Mouse (Mus musculus): ENCODE measurements at regions not wholly inside any gene's neighbourhood (a gene's known extent, or its start where the extent isn't known, plus 50 kb on each side); places are given as distances from the start of the nearest gene placed in this dataset.
A peak's percentile ranks its signal among the peaks of the same experiment; 100 is the strongest.

DNA sequence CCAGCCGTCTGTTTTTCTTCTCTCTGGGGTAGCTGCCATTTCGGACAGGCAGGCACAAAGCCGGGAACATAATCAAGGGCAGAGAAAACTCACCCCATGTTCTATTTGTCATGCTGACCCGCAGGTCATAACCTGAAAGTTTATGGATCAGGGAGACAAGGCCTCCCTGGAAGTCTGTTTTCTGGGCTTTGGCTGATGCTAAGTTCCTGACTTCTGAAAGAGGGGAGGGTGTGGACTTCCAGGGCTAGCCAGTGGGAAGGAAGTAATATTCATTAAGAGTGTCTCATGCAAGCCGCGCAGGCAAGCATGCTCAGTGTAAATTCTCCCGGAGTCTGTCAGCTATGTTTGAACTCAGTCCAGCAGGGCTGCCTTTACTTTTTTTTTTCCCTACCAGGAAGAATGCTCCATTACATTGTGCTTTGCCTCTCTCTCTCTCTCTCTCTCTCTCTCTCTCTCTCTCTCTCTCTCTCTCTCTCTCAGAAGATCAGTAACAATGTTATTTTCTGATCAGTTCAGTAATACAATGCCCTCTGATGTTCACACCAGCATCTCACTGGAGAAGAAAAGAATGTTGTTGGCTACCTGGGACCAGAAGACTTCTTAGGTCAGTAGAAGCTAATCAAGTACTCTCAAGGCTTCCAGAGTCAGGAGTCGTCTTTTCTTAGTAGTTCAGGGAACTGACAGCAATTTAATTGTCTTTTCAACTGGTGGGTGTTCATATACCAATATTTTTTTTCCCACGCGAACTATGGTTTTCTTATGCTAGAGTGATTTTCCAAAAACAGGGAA, 165.5 kb upstream of the Ubash3b start:
- TF ChIP-seq CTCF (IDR thresholded peaks at IDR 0.05; ENCODE audit: insufficient read depth, low read length) = no peak
- TF ChIP-seq POLR2A (IDR thresholded peaks at IDR 0.05; ENCODE audit: borderline replicate concordance, extremely low read depth, low read depth, low read length) = no peak
- WGBS = 23% methylated on average over 10 of the region's 10 CpGs
- DNase-seq = peak; percentile 21
- Histone ChIP-seq H3K4me1 (ENCODE audit: control insufficient read depth, insufficient read depth, low read length) (peaks cover 2% of the 10 kb centered on the region; the same call in 1 of the 2 replicates), H3K4me3 (replicated peaks; ENCODE audit: extremely low read depth, low read depth, low read length) (no peak overlapping the region)

DNA sequence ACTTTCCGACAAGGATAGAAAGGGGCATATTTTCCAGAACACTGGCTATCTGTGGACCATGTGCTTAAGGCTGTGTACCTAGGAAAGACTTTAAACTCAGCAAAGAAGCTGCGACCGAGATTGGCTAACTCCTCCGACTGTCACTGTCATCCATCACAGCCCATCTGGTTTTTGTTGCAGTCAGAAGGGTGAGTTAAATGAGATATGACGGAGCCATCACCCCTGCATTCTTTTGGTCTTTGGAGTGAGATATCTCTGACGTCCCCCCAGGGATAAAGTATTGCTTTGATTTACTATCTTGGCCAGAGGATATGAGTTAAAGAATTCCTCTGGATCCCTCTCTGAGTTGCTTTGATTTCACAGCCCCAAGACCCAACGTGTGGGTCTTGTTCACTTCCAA, 160.0 kb upstream of the Ubash3b start:
- no peak for DNase-seq
- TF ChIP-seq CTCF (IDR thresholded peaks at IDR 0.05; ENCODE audit: insufficient read depth, low read length) (no peak), POLR2A (IDR thresholded peaks at IDR 0.05; ENCODE audit: borderline replicate concordance, extremely low read depth, low read depth, low read length) (no peak)

DNA sequence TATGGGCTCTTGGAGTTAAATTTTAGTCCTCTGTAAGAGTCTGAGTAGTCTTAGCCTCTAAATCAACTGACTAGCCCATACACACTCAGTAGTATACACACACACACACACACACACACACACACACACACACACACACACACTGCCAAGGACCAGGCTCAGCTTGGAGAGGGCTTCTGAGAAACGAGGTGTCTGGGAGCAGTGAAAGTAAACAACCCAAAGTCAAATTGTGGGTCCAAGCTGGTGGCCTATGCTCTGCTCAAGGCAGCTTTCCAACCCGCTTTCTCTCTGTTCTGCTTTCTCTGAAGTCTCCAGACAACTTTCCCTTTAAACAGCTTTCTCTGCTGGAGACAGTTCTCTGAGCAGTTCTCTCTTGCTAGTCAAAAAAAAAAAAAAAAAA, 157.6 kb upstream of the Ubash3b start:
- 39% methylated on average over 2 of the region's 2 CpGs for WGBS
- Histone ChIP-seq H3K4me3 (replicated peaks; ENCODE audit: extremely low read depth, low read depth, low read length) (no peak overlapping the region), H3K4me1 (ENCODE audit: control insufficient read depth, insufficient read depth, low read length) (no peaks in the 10 kb centered on the region)
- no peak for DNase-seq
- TF ChIP-seq POLR2A (IDR thresholded peaks at IDR 0.05; ENCODE audit: borderline replicate concordance, extremely low read depth, low read depth, low read length) (no peak), CTCF (IDR thresholded peaks at IDR 0.05; ENCODE audit: insufficient read depth, low read length) (no peak)

More for the DNA sequence above, 160.0 kb upstream of the Ubash3b start:
- H3K4me1 ChIP-seq (ENCODE audit: control insufficient read depth, insufficient read depth, low read length) = peaks cover 2% of the 10 kb centered on the region; the same call in 1 of the 2 replicates
- no peak overlapping the region for H3K4me3 ChIP-seq (replicated peaks; ENCODE audit: extremely low read depth, low read depth, low read length)
- 70% methylated on average over 7 of the region's 7 CpGs for WGBS

DNA sequence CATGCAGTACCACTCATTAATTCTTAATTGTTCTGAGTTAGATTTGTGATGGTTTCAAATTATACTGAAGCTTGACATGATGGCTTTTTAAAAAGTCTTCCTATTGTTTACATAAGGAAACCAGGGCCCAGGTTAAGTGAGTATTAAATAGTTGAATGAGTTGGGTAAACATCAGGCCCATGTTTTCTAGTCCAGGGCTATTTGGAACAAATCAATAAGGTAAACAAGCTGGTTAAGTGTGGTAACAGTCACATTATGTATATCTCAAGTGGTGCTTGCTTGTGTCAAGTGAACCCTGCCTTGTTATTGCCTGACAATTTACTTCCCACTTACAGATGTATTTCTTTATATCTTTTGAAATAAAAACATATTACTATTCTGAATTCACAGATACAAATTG, 144.7 kb upstream of the Ubash3b start:
- TF ChIP-seq CTCF (IDR thresholded peaks at IDR 0.05; ENCODE audit: insufficient read depth, low read length) (no peak), POLR2A (IDR thresholded peaks at IDR 0.05; ENCODE audit: borderline replicate concordance, extremely low read depth, low read depth, low read length) (no peak)
- H3K4me3 ChIP-seq (replicated peaks; ENCODE audit: extremely low read depth, low read depth, low read length) = no peak overlapping the region

DNA sequence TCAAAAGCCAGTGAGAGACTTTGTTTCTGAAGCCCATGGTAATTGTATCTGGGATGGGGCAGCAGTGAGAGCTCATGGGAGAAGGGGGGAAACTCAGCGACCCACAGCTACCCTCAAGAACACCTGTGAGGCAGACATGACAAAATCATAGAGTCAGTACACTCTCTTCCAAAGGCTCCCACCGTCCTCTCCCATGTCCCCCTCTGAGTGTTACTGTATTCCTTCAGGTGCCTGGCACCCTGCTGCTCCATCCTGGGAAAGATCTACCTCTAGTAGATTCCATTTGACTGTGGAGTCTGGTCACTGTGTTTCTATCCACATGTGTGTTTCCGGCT, 142.0 kb upstream of the Ubash3b start:
- TF ChIP-seq POLR2A (IDR thresholded peaks at IDR 0.05; ENCODE audit: borderline replicate concordance, extremely low read depth, low read depth, low read length) (no peak), CTCF (IDR thresholded peaks at IDR 0.05; ENCODE audit: insufficient read depth, low read length) (no peak)
- no peaks in the 10 kb centered on the region for H3K4me1 ChIP-seq (ENCODE audit: control insufficient read depth, insufficient read depth, low read length)
- no peak for DNase-seq
- no peak overlapping the region for H3K4me3 ChIP-seq (replicated peaks; ENCODE audit: extremely low read depth, low read depth, low read length)
- 65% methylated on average over 3 of the region's 3 CpGs for WGBS

More for the DNA sequence above, 144.7 kb upstream of the Ubash3b start:
- no peak for DNase-seq
- H3K4me1 ChIP-seq (ENCODE audit: control insufficient read depth, insufficient read depth, low read length) = no peaks in the 10 kb centered on the region

DNA sequence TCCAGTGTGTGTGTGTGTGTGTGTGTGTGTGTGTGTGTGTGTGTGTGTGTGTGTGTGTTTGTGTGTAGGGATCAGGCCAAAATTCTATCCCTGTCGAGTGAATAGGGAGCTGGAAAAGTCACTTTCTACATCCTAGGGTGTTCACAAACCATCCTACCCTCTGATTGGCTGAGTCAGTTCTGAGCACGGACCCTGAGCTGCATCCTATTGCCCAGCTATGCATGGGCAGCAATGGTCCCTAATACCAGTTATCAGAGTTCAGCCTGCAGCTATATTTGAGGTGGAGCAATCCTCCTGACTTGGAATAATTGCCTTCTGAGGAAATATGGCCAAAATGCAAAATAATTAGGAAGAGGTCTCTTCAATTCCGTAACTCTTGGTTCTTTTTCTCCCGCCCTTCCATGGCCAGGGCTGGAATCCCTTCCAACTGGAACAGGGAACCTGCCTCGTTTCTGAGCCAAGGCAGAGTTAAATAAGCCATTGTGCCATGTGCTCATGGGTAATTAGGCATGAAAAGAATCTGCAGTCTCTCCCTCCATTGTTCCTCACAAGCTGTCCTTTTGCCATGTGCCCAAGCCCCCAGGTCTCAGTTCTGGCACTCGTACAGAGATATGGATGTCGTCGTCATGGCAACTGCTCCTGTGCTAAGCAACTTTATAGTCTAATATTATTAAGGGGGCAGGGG, 141.5 kb upstream of the Ubash3b start:
- no peak overlapping the region for H3K4me3 ChIP-seq (replicated peaks; ENCODE audit: extremely low read depth, low read depth, low read length)
- TF ChIP-seq CTCF (IDR thresholded peaks at IDR 0.05; ENCODE audit: insufficient read depth, low read length) = no peak
- no peak for TF ChIP-seq POLR2A (IDR thresholded peaks at IDR 0.05; ENCODE audit: borderline replicate concordance, extremely low read depth, low read depth, low read length)
- DNase-seq = no peak
- no peaks in the 10 kb centered on the region for H3K4me1 ChIP-seq (ENCODE audit: control insufficient read depth, insufficient read depth, low read length)
- 59% methylated on average over 8 of the region's 8 CpGs for WGBS

DNA sequence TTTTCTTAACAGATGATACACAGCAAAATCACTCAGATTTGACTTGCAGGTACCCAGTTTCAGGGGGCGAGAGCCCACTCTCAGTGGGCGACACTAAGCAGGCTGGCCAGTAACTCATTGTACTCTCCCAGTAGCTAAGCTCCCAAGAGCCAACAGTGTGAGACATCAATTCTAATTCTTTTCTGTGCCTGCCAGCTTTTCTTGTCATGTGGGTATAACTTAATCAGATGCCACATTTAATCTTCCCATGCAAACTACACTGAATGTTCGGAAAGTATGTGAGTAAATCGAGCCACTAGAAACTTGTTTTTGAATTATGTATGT, 124.6 kb upstream of the Ubash3b start:
- 85% methylated on average over 4 of the region's 4 CpGs for WGBS
- Histone ChIP-seq H3K4me1 (ENCODE audit: control insufficient read depth, insufficient read depth, low read length) (no peaks in the 10 kb centered on the region), H3K4me3 (replicated peaks; ENCODE audit: extremely low read depth, low read depth, low read length) (no peak overlapping the region)

DNA sequence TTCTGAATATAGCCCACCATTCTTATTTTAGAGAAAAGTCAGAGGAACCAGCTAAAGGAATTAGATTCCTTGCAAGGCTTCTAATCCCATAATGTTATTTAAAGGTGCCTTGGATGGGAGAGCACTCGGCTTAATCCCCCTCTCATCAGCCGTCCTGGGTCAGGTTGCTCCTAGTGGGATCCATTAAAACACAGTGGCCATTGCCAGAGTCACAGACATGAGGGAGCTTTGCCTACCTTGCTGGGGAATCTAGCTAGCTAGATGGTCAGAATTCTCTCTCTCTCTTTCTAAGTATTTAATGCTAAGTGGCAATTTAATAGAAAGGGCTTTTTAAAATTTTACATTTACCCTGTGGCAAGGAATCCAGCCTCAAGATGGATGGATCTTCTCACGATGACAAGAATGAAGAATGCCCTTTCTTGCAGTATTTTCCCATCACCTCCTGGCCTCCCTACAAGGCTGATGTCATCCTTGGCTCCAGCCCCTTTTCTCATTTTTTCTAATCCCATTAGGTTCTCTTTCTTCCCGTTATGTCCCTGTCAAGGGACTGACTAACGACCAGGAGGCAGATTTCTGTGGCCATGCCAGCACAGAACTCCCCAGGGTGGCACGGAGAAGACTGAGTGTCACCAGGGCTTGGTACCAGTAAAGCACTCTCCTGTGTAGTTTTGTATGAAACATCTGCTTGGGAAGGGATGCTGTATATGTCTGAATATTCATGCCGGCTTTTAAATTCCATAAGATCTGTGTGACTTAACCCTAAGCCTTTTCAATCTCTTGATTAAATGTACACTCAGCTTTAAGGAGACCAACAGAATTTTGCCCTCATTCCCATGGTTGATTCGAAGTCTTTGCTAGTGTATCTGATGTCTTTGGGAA, 124.0 kb upstream of the Ubash3b start:
- H3K4me3 ChIP-seq (replicated peaks; ENCODE audit: extremely low read depth, low read depth, low read length) = no peak overlapping the region
- TF ChIP-seq POLR2A (IDR thresholded peaks at IDR 0.05; ENCODE audit: borderline replicate concordance, extremely low read depth, low read depth, low read length) (no peak), CTCF (IDR thresholded peaks at IDR 0.05; ENCODE audit: insufficient read depth, low read length) (no peak)
- 44% methylated on average over 8 of the region's 8 CpGs for WGBS
- H3K4me1 ChIP-seq (ENCODE audit: control insufficient read depth, insufficient read depth, low read length) = no peaks in the 10 kb centered on the region
- no peak for DNase-seq

More for the DNA sequence above, 124.6 kb upstream of the Ubash3b start:
- DNase-seq = no peak
- no peak for TF ChIP-seq CTCF (IDR thresholded peaks at IDR 0.05; ENCODE audit: insufficient read depth, low read length)
- no peak for TF ChIP-seq POLR2A (IDR thresholded peaks at IDR 0.05; ENCODE audit: borderline replicate concordance, extremely low read depth, low read depth, low read length)

DNA sequence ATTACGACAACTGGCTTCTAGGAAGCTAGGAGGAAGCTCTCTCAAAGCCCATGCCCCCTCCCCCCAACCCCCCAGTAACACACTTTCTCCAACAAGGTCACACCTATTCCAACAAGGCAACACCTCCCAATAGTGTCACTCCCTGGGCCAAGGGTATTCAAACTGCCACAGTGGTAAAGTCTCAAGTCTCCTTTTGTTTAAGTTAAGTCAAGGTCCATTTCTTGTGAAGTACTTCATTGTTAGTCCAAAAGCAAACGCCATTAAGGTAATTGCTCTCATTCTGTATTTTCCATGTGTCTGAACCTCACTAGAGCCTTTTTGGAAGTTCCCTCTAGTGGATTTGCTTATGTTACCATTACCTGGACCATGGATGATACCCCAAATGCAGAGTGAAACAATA, 116.2 kb upstream of the Ubash3b start:
- TF ChIP-seq CTCF (IDR thresholded peaks at IDR 0.05; ENCODE audit: insufficient read depth, low read length) = no peak
- Histone ChIP-seq H3K4me3 (replicated peaks; ENCODE audit: extremely low read depth, low read depth, low read length) (no peak overlapping the region), H3K4me1 (ENCODE audit: control insufficient read depth, insufficient read depth, low read length) (peaks cover under 1% of the 10 kb centered on the region; the same call in 1 of the 2 replicates)
- no peak for DNase-seq
- WGBS = 89% methylated on average over 2 of the region's 2 CpGs
